Mouse (Mus musculus): Measurements from ENCODE around the gene Cntn6. TPM values are rescaled to one million over a fixed set of nuclear protein-coding genes. Genes with fewer than 3 reads are reported as not detected.

The Cntn6 gene
- polyA plus RNA-seq, 1 experiment: not detected

- Histone ChIP-seq H3K4me3 (ENCODE audit: insufficient read depth, low read depth, low read length) (no peak overlapping the region), H3K4me1 (ENCODE audit: control insufficient read depth, insufficient read depth, insufficient read length, low read length) (no peaks in the 10 kb centered on the region)
Measured at GRCm38 (mm10) chr6:104679809-104680495, 187.4 kb downstream of the Cntn6 start.

GRCm38 (mm10) chr6:104687980-104688379, 195.4 kb downstream of the Cntn6 start:
- H3K27ac ChIP-seq (replicated peaks; ENCODE audit: low read depth, low read length): no peak overlapping the region
- no peak overlapping the region for H3K4me3 ChIP-seq (ENCODE audit: insufficient read depth, low read depth, low read length)
- H3K4me1 ChIP-seq (ENCODE audit: control insufficient read depth, insufficient read depth, insufficient read length, low read length): no peaks in the 10 kb centered on the region

More at GRCm38 (mm10) chr6:104679809-104680495, 187.4 kb downstream of the Cntn6 start:
- no peak overlapping the region for H3K27ac ChIP-seq (replicated peaks; ENCODE audit: low read depth, low read length)

GRCm38 (mm10) chr6:104688439-104689125, 196.0 kb downstream of the Cntn6 start:
- Histone ChIP-seq H3K27ac (replicated peaks; ENCODE audit: low read depth, low read length) (no peak overlapping the region), H3K4me1 (ENCODE audit: control insufficient read depth, insufficient read depth, insufficient read length, low read length) (no peaks in the 10 kb centered on the region), H3K4me3 (ENCODE audit: insufficient read depth, low read depth, low read length) (no peak overlapping the region)

- no peak overlapping the region for H3K4me3 ChIP-seq (ENCODE audit: insufficient read depth, low read depth, low read length)
- no peaks in the 10 kb centered on the region for H3K4me1 ChIP-seq (ENCODE audit: control insufficient read depth, insufficient read depth, insufficient read length, low read length)
- no peak overlapping the region for H3K27ac ChIP-seq (replicated peaks; ENCODE audit: low read depth, low read length)
Measured at GRCm38 (mm10) chr6:104728571-104728970, 236.0 kb downstream of the Cntn6 start.

GRCm38 (mm10) chr6:104734256-104734655, 241.7 kb downstream of the Cntn6 start:
- no peaks in the 10 kb centered on the region for H3K4me1 ChIP-seq (ENCODE audit: control insufficient read depth, insufficient read depth, insufficient read length, low read length)
- H3K4me3 ChIP-seq (ENCODE audit: insufficient read depth, low read depth, low read length): no peak overlapping the region
- no peak overlapping the region for H3K27ac ChIP-seq (replicated peaks; ENCODE audit: low read depth, low read length)

GRCm38 (mm10) chr6:104738999-104739398, 246.4 kb downstream of the Cntn6 start:
- no peaks in the 10 kb centered on the region for H3K4me1 ChIP-seq (ENCODE audit: control insufficient read depth, insufficient read depth, insufficient read length, low read length)
- H3K4me3 ChIP-seq (ENCODE audit: insufficient read depth, low read depth, low read length): no peak overlapping the region
- no peak overlapping the region for H3K27ac ChIP-seq (replicated peaks; ENCODE audit: low read depth, low read length)

GRCm38 (mm10) chr6:104758125-104758524, 265.5 kb downstream of the Cntn6 start:
- Histone ChIP-seq H3K4me3 (ENCODE audit: insufficient read depth, low read depth, low read length) (no peak overlapping the region), H3K27ac (replicated peaks; ENCODE audit: low read depth, low read length) (no peak overlapping the region), H3K4me1 (ENCODE audit: control insufficient read depth, insufficient read depth, insufficient read length, low read length) (no peaks in the 10 kb centered on the region)

GRCm38 (mm10) chr6:104761226-104761625, 268.6 kb downstream of the Cntn6 start:
- no peak overlapping the region for H3K4me3 ChIP-seq (ENCODE audit: insufficient read depth, low read depth, low read length)
- H3K27ac ChIP-seq (replicated peaks; ENCODE audit: low read depth, low read length): no peak overlapping the region
- no peaks in the 10 kb centered on the region for H3K4me1 ChIP-seq (ENCODE audit: control insufficient read depth, insufficient read depth, insufficient read length, low read length)

GRCm38 (mm10) chr6:104783891-104784290, 291.3 kb downstream of the Cntn6 start:
- Histone ChIP-seq H3K4me1 (ENCODE audit: control insufficient read depth, insufficient read depth, insufficient read length, low read length) (no peaks in the 10 kb centered on the region), H3K4me3 (ENCODE audit: insufficient read depth, low read depth, low read length) (no peak overlapping the region), H3K27ac (replicated peaks; ENCODE audit: low read depth, low read length) (no peak overlapping the region)

- Histone ChIP-seq H3K4me3 (ENCODE audit: insufficient read depth, low read depth, low read length) (no peak overlapping the region), H3K27ac (replicated peaks; ENCODE audit: low read depth, low read length) (no peak overlapping the region), H3K4me1 (ENCODE audit: control insufficient read depth, insufficient read depth, insufficient read length, low read length) (no peaks in the 10 kb centered on the region)
Measured at GRCm38 (mm10) chr6:104787502-104787901, 294.9 kb downstream of the Cntn6 start.

GRCm38 (mm10) chr6:104808526-104808925, 315.9 kb downstream of the Cntn6 start:
- Histone ChIP-seq H3K4me3 (ENCODE audit: insufficient read depth, low read depth, low read length) (no peak overlapping the region), H3K4me1 (ENCODE audit: control insufficient read depth, insufficient read depth, insufficient read length, low read length) (no peaks in the 10 kb centered on the region), H3K27ac (replicated peaks; ENCODE audit: low read depth, low read length) (no peak overlapping the region)

- Histone ChIP-seq H3K27ac (replicated peaks; ENCODE audit: low read depth, low read length) (no peak overlapping the region), H3K4me3 (ENCODE audit: insufficient read depth, low read depth, low read length) (no peak overlapping the region), H3K4me1 (ENCODE audit: control insufficient read depth, insufficient read depth, insufficient read length, low read length) (no peaks in the 10 kb centered on the region)
Measured at GRCm38 (mm10) chr6:104815610-104816009, 323.0 kb downstream of the Cntn6 start.

- Histone ChIP-seq H3K27ac (replicated peaks; ENCODE audit: low read depth, low read length) (no peak overlapping the region), H3K4me3 (ENCODE audit: insufficient read depth, low read depth, low read length) (no peak overlapping the region), H3K4me1 (ENCODE audit: control insufficient read depth, insufficient read depth, insufficient read length, low read length) (no peaks in the 10 kb centered on the region)
Measured at GRCm38 (mm10) chr6:104879711-104880110, 387.1 kb downstream of the Cntn6 start.

GRCm38 (mm10) chr6:104884021-104884420, 391.4 kb downstream of the Cntn6 start:
- Histone ChIP-seq H3K4me3 (ENCODE audit: insufficient read depth, low read depth, low read length) (no peak overlapping the region), H3K4me1 (ENCODE audit: control insufficient read depth, insufficient read depth, insufficient read length, low read length) (no peaks in the 10 kb centered on the region), H3K27ac (replicated peaks; ENCODE audit: low read depth, low read length) (no peak overlapping the region)

GRCm38 (mm10) chr6:104885829-104886228, 393.2 kb downstream of the Cntn6 start:
- Histone ChIP-seq H3K4me1 (ENCODE audit: control insufficient read depth, insufficient read depth, insufficient read length, low read length) (no peaks in the 10 kb centered on the region), H3K4me3 (ENCODE audit: insufficient read depth, low read depth, low read length) (no peak overlapping the region), H3K27ac (replicated peaks; ENCODE audit: low read depth, low read length) (no peak overlapping the region)

- Histone ChIP-seq H3K27ac (replicated peaks; ENCODE audit: low read depth, low read length) (no peak overlapping the region), H3K4me3 (ENCODE audit: insufficient read depth, low read depth, low read length) (no peak overlapping the region), H3K4me1 (ENCODE audit: control insufficient read depth, insufficient read depth, insufficient read length, low read length) (no peaks in the 10 kb centered on the region)
Measured at GRCm38 (mm10) chr6:104891071-104891470, 398.5 kb downstream of the Cntn6 start.

All from brown adipose tissue, adult 24 weeks (tissue).